Mouse (Mus musculus) lung, adult 2 months (tissue): ENCODE results near the gene Gpatch3.

ENCODE experiments used
- CTCF ChIP-seq: fragments of 200-500 bp; IDR thresholded peaks from 2 replicates; pipeline ENCODE4 v1.5.1; 2011; ENCODE audit warnings: mild to moderate bottlenecking, low read length, control low read depth; ENCODE audit not compliant: insufficient read depth
- POLR2A ChIP-seq: fragments of 200-500 bp; IDR thresholded peaks from 2 replicates; pipeline ENCODE4 v1.6.1; 2011; ENCODE audit warnings: low read depth, mild to moderate bottlenecking, control low read depth, low read length, borderline replicate concordance; ENCODE audit errors: extremely low read depth

DNA sequence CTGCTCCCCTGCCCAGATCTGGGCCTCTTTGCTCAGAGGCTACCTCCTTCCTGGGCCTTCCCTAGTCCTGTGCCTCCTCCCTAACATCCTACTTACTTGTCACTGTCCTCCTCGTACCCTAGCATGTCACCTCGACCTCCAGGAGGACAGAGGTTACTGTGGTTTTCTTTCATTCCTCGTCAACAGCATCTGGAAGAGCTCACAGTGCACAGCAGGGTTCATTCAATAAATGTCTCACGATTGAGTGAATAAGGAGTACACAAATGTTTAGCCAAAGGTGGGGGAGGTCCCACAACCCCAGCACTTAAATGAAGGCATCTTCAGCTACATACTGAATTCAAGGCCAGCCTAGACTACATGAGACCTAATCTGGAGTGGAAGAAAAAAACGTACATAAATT is 51.7 kb downstream of the Gpatch3 start:
- TF ChIP-seq CTCF (no peak), POLR2A (no peak)
